Mouse (Mus musculus) hindbrain, embryonic 12.5 days (tissue): ENCODE data around the gene Epsti1. TPM values are rescaled to one million over a fixed set of nuclear protein-coding genes. Genes with fewer than 3 reads are reported as not detected.

Source experiments
- ATAC-seq: fragments of 200-750 bp; cut with Nextera tagmentation; 2 replicates; pipeline ENCODE4 v1.8.0; 2017; ENCODE audit warnings: moderate TSS enrichment; ENCODE audit not compliant: low FRiP score
- H3K27ac ChIP-seq: fragments of 300-500 bp; sonication (generic); 2 replicates; pipeline ENCODE4 v1.5.1; 2016; ENCODE audit warnings: mild to moderate bottlenecking
- H3K27me3 ChIP-seq: fragments of 300-500 bp; sonication (generic); 2 replicates; pipeline ENCODE4 v1.6.1; 2016; ENCODE audit warnings: mild to moderate bottlenecking
- H3K36me3 ChIP-seq: fragments of 300-500 bp; sonication (generic); 2 replicates; pipeline ENCODE4 v1.6.1; 2016; ENCODE audit warnings: mild to moderate bottlenecking
- H3K4me1 ChIP-seq: fragments of 300-500 bp; sonication (generic); 2 replicates; pipeline ENCODE4 v1.6.1; 2016
- H3K4me2 ChIP-seq: fragments of 300-500 bp; sonication (generic); replicated peaks from 2 replicates; pipeline ENCODE4 v1.6.1; 2016; ENCODE audit warnings: mild to moderate bottlenecking
- H3K4me3 ChIP-seq: fragments of 300-500 bp; sonication (generic); 2 replicates; pipeline ENCODE4 v1.5.1; 2016; ENCODE audit warnings: mild to moderate bottlenecking
- H3K9ac ChIP-seq: fragments of 300-500 bp; sonication (generic); 2 replicates; pipeline ENCODE4 v1.6.1; 2016; ENCODE audit warnings: mild to moderate bottlenecking, moderate library complexity
- H3K9me3 ChIP-seq: fragments of 300-500 bp; sonication (generic); replicated peaks from 2 replicates; pipeline ENCODE4 v1.6.1; 2016; ENCODE audit warnings: mild to moderate bottlenecking
- WGBS: fragments of 180-500 bp; shearing (Covaris S2); methylation state at CpG from one replicate; pipeline ENCODE4 v1.1.7; 2016; 5-methylcytosine and 5-hydroxymethylcytosine counted together
- polyA plus RNA-seq: library from polyadenylated mRNA; unstranded; fragments of >200 nt; fragmentation: Nextera tagmentation; extraction: Ambion mirVana; gene quantifications from 2 replicates; pipeline ENCODE4 v1.2.1, GENCODE M21; 2016

Epsti1 gene
- polyA plus RNA-seq, 1 experiment from 2014 or later = 0.48 TPM

- 72% methylated on average over 6 of the region's 6 CpGs for WGBS
- Histone ChIP-seq H3K4me3 (no peak overlapping the region), H3K27me3 (no peaks in the 10 kb centered on the region), H3K36me3 (no peaks in the 10 kb centered on the region), H3K4me2 (no peak overlapping the region), H3K27ac (no peak overlapping the region), H3K9me3 (no peaks in the 10 kb centered on the region), H3K9ac (no peak overlapping the region), H3K4me1 (no peaks in the 10 kb centered on the region)
- no peak for ATAC-seq
Measured at GRCm38 (mm10) chr14:77882669-77883068, 21.4 kb upstream of the Epsti1 start.

- WGBS = 89% methylated on average over 3 of the region's 3 CpGs
- H3K4me3 ChIP-seq = no peak overlapping the region
- no peaks in the 10 kb centered on the region for H3K36me3 ChIP-seq
- no peaks in the 10 kb centered on the region for H3K27me3 ChIP-seq
- no peak overlapping the region for H3K27ac ChIP-seq
- H3K4me1 ChIP-seq = no peaks in the 10 kb centered on the region
- ATAC-seq = no peak
- H3K9ac ChIP-seq = no peak overlapping the region
- no peaks in the 10 kb centered on the region; the same call in 1 of the 2 replicates for H3K9me3 ChIP-seq
- H3K4me2 ChIP-seq = no peak overlapping the region
Measured at GRCm38 (mm10) chr14:77886376-77886775, 17.7 kb upstream of the Epsti1 start.

- Histone ChIP-seq H3K27ac (no peak overlapping the region), H3K9ac (no peak overlapping the region), H3K4me2 (no peak overlapping the region), H3K4me3 (no peak overlapping the region), H3K9me3 (no peaks in the 10 kb centered on the region; the same call in 1 of the 2 replicates), H3K4me1 (no peaks in the 10 kb centered on the region), H3K27me3 (no peaks in the 10 kb centered on the region), H3K36me3 (no peaks in the 10 kb centered on the region)
- WGBS = 89% methylated on average over 4 of the region's 4 CpGs
- ATAC-seq = no peak
Measured at GRCm38 (mm10) chr14:77886941-77887340, 17.1 kb upstream of the Epsti1 start.

- H3K36me3 ChIP-seq = no peaks in the 10 kb centered on the region
- no peak overlapping the region for H3K9ac ChIP-seq
- H3K4me2 ChIP-seq = no peak overlapping the region
- no peaks in the 10 kb centered on the region for H3K4me1 ChIP-seq
- 89% methylated on average over 7 of the region's 7 CpGs for WGBS
- H3K4me3 ChIP-seq = no peak overlapping the region
- no peaks in the 10 kb centered on the region for H3K27me3 ChIP-seq
- H3K9me3 ChIP-seq = no peaks in the 10 kb centered on the region; the same call in 1 of the 2 replicates
- ATAC-seq = no peak
- no peak overlapping the region for H3K27ac ChIP-seq
Measured at GRCm38 (mm10) chr14:77889911-77890310, 14.1 kb upstream of the Epsti1 start.

- Histone ChIP-seq H3K27me3 (no peaks in the 10 kb centered on the region), H3K4me1 (no peaks in the 10 kb centered on the region), H3K9ac (no peak overlapping the region), H3K4me2 (no peak overlapping the region), H3K27ac (no peak overlapping the region), H3K4me3 (no peak overlapping the region), H3K9me3 (no peaks in the 10 kb centered on the region), H3K36me3 (no peaks in the 10 kb centered on the region)
- 85% methylated on average over 3 of the region's 3 CpGs for WGBS
- no peak for ATAC-seq
Measured at GRCm38 (mm10) chr14:77895951-77896350, 8.1 kb upstream of the Epsti1 start.

- Histone ChIP-seq H3K9me3 (no peaks in the 10 kb centered on the region), H3K4me2 (no peak overlapping the region), H3K9ac (no peak overlapping the region), H3K27me3 (no peaks in the 10 kb centered on the region), H3K27ac (no peak overlapping the region), H3K4me3 (no peak overlapping the region), H3K36me3 (no peaks in the 10 kb centered on the region), H3K4me1 (peaks cover 3% of the 10 kb centered on the region; the same call in 1 of the 2 replicates)
- ATAC-seq = no peak
- 89% methylated on average over 3 of the region's 3 CpGs for WGBS
Measured at GRCm38 (mm10) chr14:77902541-77902940, 1.5 kb upstream of the Epsti1 start.

GRCm38 (mm10) chr14:77905466-77905865 is 1.4 kb downstream of the Epsti1 start:
- peaks cover 3% of the 10 kb centered on the region; the same call in 1 of the 2 replicates for H3K4me1 ChIP-seq
- no peak overlapping the region for H3K9ac ChIP-seq
- ATAC-seq = no peak
- 76% methylated on average over 5 of the region's 5 CpGs for WGBS
- H3K27me3 ChIP-seq = no peaks in the 10 kb centered on the region
- H3K36me3 ChIP-seq = no peaks in the 10 kb centered on the region
- no peaks in the 10 kb centered on the region for H3K9me3 ChIP-seq
- H3K27ac ChIP-seq = no peak overlapping the region
- no peak overlapping the region for H3K4me3 ChIP-seq
- H3K4me2 ChIP-seq = no peak overlapping the region

- Histone ChIP-seq H3K36me3 (no peaks in the 10 kb centered on the region), H3K4me3 (no peak overlapping the region), H3K4me1 (peaks cover 3% of the 10 kb centered on the region; the same call in 1 of the 2 replicates), H3K27ac (no peak overlapping the region), H3K27me3 (no peaks in the 10 kb centered on the region), H3K4me2 (no peak overlapping the region), H3K9me3 (no peaks in the 10 kb centered on the region), H3K9ac (no peak overlapping the region)
- no peak for ATAC-seq
- WGBS = 84% methylated on average over 5 of the region's 5 CpGs
Measured at GRCm38 (mm10) chr14:77906586-77906985, 2.5 kb downstream of the Epsti1 start.

- ATAC-seq = no peak
- H3K9ac ChIP-seq = no peak overlapping the region
- 80% methylated on average over 5 of the region's 5 CpGs for WGBS
- no peaks in the 10 kb centered on the region for H3K27me3 ChIP-seq
- H3K4me2 ChIP-seq = no peak overlapping the region
- H3K4me3 ChIP-seq = no peak overlapping the region
- no peaks in the 10 kb centered on the region for H3K4me1 ChIP-seq
- no peaks in the 10 kb centered on the region for H3K36me3 ChIP-seq
- H3K9me3 ChIP-seq = no peaks in the 10 kb centered on the region
- H3K27ac ChIP-seq = no peak overlapping the region
Measured at GRCm38 (mm10) chr14:77915776-77916175, 11.7 kb downstream of the Epsti1 start.

- Histone ChIP-seq H3K4me1 (no peaks in the 10 kb centered on the region; the same call in 1 of the 2 replicates), H3K27ac (no peak overlapping the region), H3K4me2 (no peak overlapping the region)
Measured at GRCm38 (mm10) chr14:77921641-77922040, 17.6 kb downstream of the Epsti1 start.

GRCm38 (mm10) chr14:77923076-77923865 is 19.2 kb downstream of the Epsti1 start:
- Histone ChIP-seq H3K9me3 (no peaks in the 10 kb centered on the region), H3K4me2 (no peak overlapping the region), H3K27me3 (no peaks in the 10 kb centered on the region), H3K4me3 (no peak overlapping the region), H3K4me1 (no peaks in the 10 kb centered on the region; the same call in 1 of the 2 replicates), H3K27ac (no peak overlapping the region), H3K36me3 (no peaks in the 10 kb centered on the region), H3K9ac (no peak overlapping the region)
- ATAC-seq = no peak
- WGBS = 89% methylated on average over 6 of the region's 6 CpGs

More at GRCm38 (mm10) chr14:77921641-77922040, 17.6 kb downstream of the Epsti1 start:
- no peak for ATAC-seq
- Histone ChIP-seq H3K9me3 (no peaks in the 10 kb centered on the region), H3K4me3 (no peak overlapping the region), H3K36me3 (no peaks in the 10 kb centered on the region), H3K9ac (no peak overlapping the region), H3K27me3 (no peaks in the 10 kb centered on the region)
- 88% methylated on average over 8 of the region's 8 CpGs for WGBS

- Histone ChIP-seq H3K27ac (no peak overlapping the region), H3K4me2 (no peak overlapping the region), H3K4me3 (no peak overlapping the region), H3K9ac (no peak overlapping the region), H3K9me3 (no peaks in the 10 kb centered on the region), H3K4me1 (no peaks in the 10 kb centered on the region; the same call in 1 of the 2 replicates), H3K36me3 (no peaks in the 10 kb centered on the region), H3K27me3 (no peaks in the 10 kb centered on the region)
- 82% methylated on average over 10 of the region's 10 CpGs for WGBS
- no peak for ATAC-seq
Measured at GRCm38 (mm10) chr14:77925414-77925813, 21.4 kb downstream of the Epsti1 start.

GRCm38 (mm10) chr14:77926718-77927117 is 22.7 kb downstream of the Epsti1 start:
- no peak for ATAC-seq
- Histone ChIP-seq H3K9ac (no peak overlapping the region), H3K36me3 (no peaks in the 10 kb centered on the region), H3K27me3 (no peaks in the 10 kb centered on the region), H3K9me3 (no peaks in the 10 kb centered on the region), H3K4me3 (no peak overlapping the region), H3K4me1 (no peaks in the 10 kb centered on the region; the same call in 1 of the 2 replicates), H3K27ac (no peak overlapping the region), H3K4me2 (no peak overlapping the region)
- WGBS = 44% methylated on average over 3 of the region's 3 CpGs
